Mouse (Mus musculus) inflammation-experienced regulatory T-cells, adult 6 months (primary cell): ENCODE measurements around the gene Tunar. TPM values are rescaled to one million over a fixed set of nuclear protein-coding genes. Genes with fewer than 3 reads are reported as not detected.

Experiments
- ATAC-seq: one replicate; pipeline ENCODE4 v1.8.0; 2017
- polyA plus RNA-seq, 3 experiments: library from polyadenylated mRNA; unstranded; fragments of 100-300 nt; shearing (Covaris generic); gene quantifications; one replicate each; pipeline ENCODE4 v1.2.1; 2017

Tunar gene
- polyA plus RNA-seq, 3 experiments from 2014 or later, result not detected

- no peak for ATAC-seq
Measured at GRCm38 (mm10) chr12:105403742-105404141, 70.1 kb downstream of the Tunar start.

- no peak for ATAC-seq
Measured at GRCm38 (mm10) chr12:105406008-105406407, 72.3 kb downstream of the Tunar start.

- ATAC-seq, result no peak
Measured at GRCm38 (mm10) chr12:105413909-105414308, 80.2 kb downstream of the Tunar start.

- ATAC-seq, result no peak
Measured at GRCm38 (mm10) chr12:105420476-105420875, 86.8 kb downstream of the Tunar start.

- no peak for ATAC-seq
Measured at GRCm38 (mm10) chr12:105426541-105426940, 92.9 kb downstream of the Tunar start.

GRCm38 (mm10) chr12:105427039-105427757 lies 93.5 kb downstream of the Tunar start:
- ATAC-seq, result no peak

GRCm38 (mm10) chr12:105431872-105432271 lies 98.2 kb downstream of the Tunar start:
- ATAC-seq, result no peak

- ATAC-seq, result no peak
Measured at GRCm38 (mm10) chr12:105432807-105433206, 99.1 kb downstream of the Tunar start.

Other genes starting within 250 kb of the Tunar start
- not detected for gene Tcl1b2, start 187.9 kb upstream of the Tunar start, polyA plus RNA-seq
- not detected for gene Tcl1b1, start 174.2 kb upstream of the Tunar start, polyA plus RNA-seq
- gene Tcl1b5, start 157.5 kb upstream of the Tunar start, polyA plus RNA-seq, result not detected
- gene Tcl1b3, start 142.8 kb upstream of the Tunar start, polyA plus RNA-seq, result not detected
- not detected for gene Tcl1b4, start 131.9 kb upstream of the Tunar start, polyA plus RNA-seq
- not detected for gene Tcl1, start 111.1 kb upstream of the Tunar start, polyA plus RNA-seq
- gene D430019H16Rik, start 120.0 kb downstream of the Tunar start, polyA plus RNA-seq, result under 1 TPM; 0.47 to 0.67 (median 0.64) TPM
- not detected for gene Bdkrb2, start 229.4 kb downstream of the Tunar start, polyA plus RNA-seq